Mouse (Mus musculus): ENCODE results near the gene Dctpp1. TPM values are rescaled to one million over a fixed set of nuclear protein-coding genes. Genes with fewer than 3 reads are reported as not detected.

Gene Dctpp1
- total RNA-seq, 2 experiments from 2014 or later = 68.9 to 99.5 TPM

DNA sequence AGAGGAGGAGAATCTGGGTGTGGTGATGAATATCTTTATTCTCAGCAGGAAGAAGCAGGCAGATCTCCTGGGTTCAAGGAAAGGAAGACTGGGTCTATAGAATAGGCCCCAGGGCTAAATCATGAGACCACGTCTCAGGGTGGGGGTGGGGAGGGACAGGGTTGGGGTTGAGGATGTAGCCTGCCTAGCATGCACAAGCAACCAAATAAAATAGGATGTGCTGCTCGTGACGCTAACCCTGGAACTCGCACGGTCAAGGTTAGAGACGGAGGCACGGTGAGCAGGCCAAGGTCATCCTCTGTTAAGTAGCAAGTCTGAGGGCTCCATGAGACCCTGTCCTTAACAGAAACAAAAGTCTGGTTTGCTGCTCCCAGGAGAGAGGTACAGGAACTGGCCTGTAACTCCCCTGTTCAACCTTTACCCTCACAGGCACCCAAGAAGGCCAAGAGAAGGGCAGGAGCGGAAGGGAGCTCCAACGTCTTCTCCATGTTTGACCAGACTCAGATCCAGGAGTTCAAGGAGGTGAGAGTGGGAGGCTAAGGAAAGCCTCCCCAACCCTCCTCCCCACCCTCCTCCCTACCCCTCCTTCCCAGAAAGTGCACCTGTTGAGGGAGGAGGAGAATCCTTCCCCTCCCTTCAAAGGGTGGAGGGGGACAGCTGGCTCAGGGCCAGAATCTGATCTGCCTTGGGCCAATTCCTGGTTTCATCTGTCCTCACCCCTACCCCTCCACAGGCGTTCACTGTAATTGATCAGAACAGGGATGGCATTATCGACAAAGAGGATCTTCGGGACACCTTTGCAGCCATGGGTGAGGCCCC is 47.9 kb downstream of the Dctpp1 start:
- no peak for ATAC-seq (replicated peaks; ENCODE audit: poor library complexity, severe bottlenecking)

DNA sequence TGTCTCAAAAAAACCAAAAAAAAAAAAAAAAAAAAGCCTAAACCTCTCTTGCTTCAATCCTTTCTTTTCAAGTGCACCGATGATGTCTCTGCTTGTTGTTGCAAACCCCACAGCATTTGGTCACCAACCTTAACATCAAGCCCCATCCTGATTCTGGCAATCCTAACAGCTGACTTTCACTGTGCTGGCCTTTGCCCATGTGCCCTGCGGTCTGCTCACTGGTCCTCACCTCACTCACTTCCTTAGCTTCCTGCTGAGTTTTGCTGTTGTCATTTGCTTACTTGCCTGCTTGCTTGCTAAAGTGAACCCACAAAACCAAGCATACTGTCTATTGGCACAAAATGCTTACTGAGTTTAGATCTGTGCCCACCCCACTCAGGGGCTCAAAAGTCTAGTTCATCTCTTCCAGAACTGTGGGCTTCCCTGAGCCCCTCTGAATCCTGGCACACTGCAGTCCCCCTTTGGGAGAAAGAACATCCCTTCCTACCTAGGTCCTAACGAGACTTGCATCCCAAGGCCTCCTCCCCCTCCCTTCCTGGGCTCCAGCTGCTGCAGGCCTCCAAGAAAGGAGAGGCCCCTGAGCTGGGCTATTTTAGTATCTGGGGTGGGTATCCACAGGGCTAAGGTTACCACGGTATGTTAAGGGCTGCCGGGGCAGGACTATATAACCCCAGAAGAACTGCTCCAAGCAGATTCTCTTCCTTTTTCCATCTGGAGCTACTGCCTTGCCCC is 49.3 kb downstream of the Dctpp1 start:
- no peak for ATAC-seq (replicated peaks; ENCODE audit: poor library complexity, severe bottlenecking)

DNA sequence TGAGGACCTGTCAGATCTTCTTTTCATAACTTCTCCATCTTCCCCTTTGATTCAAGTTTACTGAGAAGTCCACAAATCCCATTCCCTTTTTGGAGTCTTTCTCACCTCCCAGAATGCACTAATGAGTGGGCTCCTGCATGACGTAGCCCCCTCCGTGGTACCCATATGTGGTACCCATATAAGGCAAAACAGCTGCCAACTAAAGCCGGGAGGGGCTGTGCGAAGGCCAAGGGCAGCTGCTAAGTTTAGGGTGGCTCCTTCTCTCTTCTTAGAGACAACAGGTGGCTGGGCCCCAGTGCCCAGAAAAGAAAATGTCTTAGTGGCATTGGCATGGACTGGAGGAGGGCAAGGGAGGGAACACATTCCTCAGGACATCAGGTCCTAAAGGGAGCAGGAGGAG is 50.2 kb downstream of the Dctpp1 start:
- no peak for ATAC-seq (replicated peaks; ENCODE audit: poor library complexity, severe bottlenecking)

DNA sequence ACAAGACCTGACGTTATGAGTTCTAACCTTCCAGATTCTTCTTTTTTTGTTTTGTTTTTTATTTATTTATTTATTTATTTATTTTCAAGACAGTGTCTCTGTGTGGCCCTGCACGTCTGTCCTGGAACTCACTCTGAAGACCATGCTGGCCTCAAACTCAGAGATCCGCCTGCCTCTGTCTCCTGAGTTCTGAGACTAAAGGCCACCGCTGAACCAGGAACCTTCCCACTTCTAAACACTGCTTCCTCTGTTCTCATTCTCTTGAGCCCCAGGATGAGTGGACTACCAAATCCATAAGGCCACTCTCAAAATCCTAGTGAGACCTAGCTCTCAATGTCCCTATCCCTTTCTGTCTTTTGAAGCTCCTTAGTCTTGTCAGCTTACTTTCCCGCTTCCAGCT is 50.7 kb downstream of the Dctpp1 start:
- ATAC-seq (replicated peaks; ENCODE audit: poor library complexity, severe bottlenecking) = no peak

- ATAC-seq (replicated peaks; ENCODE audit: poor library complexity, severe bottlenecking) = peak; percentile 73
These were observed 51.7 kb downstream of the Dctpp1 start, which contains the start of gene Mylpf for GRCm38 (mm10) chr7:127208553-127209438. Mylpf (plus strand) TSS chr7:127208890.

GRCm38 (mm10) chr7:127208295-127208552 is 52.3 kb downstream of the Dctpp1 start, which contains the start of gene Tbc1d10b:
Tbc1d10b (minus strand) TSS chr7:127208468.
- peak; percentile 17 for ATAC-seq (replicated peaks; ENCODE audit: poor library complexity, severe bottlenecking)

DNA sequence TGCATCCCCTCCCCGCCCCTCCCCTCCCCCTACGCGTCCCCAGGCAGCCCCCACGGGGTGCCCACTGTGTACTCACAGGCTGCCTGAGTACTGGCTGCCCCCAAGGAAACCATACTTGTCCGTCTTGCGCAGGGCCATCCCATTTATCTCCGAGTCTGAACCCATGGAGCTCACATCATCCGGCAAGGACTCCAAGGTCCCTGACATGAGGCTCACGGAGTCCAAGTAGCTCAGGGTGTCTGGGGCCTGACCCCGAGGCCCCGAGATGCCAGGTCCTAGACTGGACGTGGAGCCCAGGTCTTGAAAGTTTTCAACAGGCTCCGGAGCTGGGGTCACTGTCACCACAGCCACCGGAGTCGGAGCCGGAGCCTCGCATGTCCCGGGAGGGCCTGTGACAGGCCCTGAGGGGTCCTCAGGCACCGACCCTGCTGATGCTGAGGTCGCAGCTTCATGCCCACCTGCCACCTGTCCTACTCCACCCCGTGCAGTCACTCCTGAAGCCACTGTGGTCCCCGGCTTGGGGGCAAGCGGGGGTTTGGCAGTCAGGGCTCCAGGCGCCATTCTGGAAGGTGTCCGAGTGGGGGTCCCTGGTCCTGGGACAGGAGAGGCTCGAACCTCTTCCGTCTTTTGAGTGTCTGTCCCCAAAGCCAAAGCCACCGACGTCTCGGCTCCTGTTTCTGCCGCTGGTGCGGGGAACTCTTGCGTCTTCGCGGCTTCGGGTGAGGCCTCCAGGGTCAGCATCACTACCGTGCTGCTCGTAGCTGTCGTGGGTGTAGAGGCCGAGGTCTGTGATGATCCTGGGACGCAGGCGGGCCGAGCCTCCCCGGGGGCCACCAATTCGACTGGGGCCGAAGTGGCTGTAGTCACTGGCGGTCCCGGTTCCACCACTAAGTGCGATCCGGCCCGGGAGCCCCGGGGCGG is 52.9 kb downstream of the Dctpp1 start:
- no peak for ATAC-seq (replicated peaks; ENCODE audit: poor library complexity, severe bottlenecking)

Other genes starting within 250 kb of the Dctpp1 start
- 9.8 and 13.1 TPM in 2 replicates for gene Mvp, start 246.1 kb downstream of the Dctpp1 start, total RNA-seq (2014; fragmentation: Nextera tagmentation)
- gene Mvp, start 246.1 kb downstream of the Dctpp1 start, total RNA-seq (2017) = 17.7 and 22.1 TPM in 2 replicates
- not detected in 2 replicates for gene Pagr1b, start 244.2 kb downstream of the Dctpp1 start, total RNA-seq (2014; fragmentation: Nextera tagmentation)
- gene Pagr1b, start 244.2 kb downstream of the Dctpp1 start, total RNA-seq (2017) = 10.5 TPM in 1 of 2 replicates, not detected in the other
- 17.5 and 50.8 TPM in 2 replicates for gene Pagr1a, start 243.4 kb downstream of the Dctpp1 start, total RNA-seq (2014; fragmentation: Nextera tagmentation)
- gene Pagr1a, start 243.4 kb downstream of the Dctpp1 start, total RNA-seq (2017) = 3.4 and 27.2 TPM in 2 replicates
- 2.3 and 28.3 TPM in 2 replicates for gene Gm42742, start 239.6 kb downstream of the Dctpp1 start, total RNA-seq (2014; fragmentation: Nextera tagmentation)
- gene Gm42742, start 239.6 kb downstream of the Dctpp1 start, total RNA-seq (2017) = 32.7 and 35.4 TPM in 2 replicates
- gene Prrt2, start 239.5 kb downstream of the Dctpp1 start, total RNA-seq (2014; fragmentation: Nextera tagmentation) = 1.8 and 6.9 TPM in 2 replicates
- gene Prrt2, start 239.5 kb downstream of the Dctpp1 start, total RNA-seq (2017) = 0.43 and 1.6 TPM in 2 replicates
- gene Maz, start 233.7 kb downstream of the Dctpp1 start, total RNA-seq (2014; fragmentation: Nextera tagmentation) = 143 and 169 TPM in 2 replicates
- gene Maz, start 233.7 kb downstream of the Dctpp1 start, total RNA-seq (2017) = 52.5 and 77.5 TPM in 2 replicates
- 26.2 and 29.2 TPM in 2 replicates for gene Kif22, start 218.2 kb downstream of the Dctpp1 start, total RNA-seq (2014; fragmentation: Nextera tagmentation)
- gene Kif22, start 218.2 kb downstream of the Dctpp1 start, total RNA-seq (2017) = 65.0 and 67.4 TPM in 2 replicates
- gene Zg16, start 173.4 kb downstream of the Dctpp1 start, total RNA-seq (2014; fragmentation: Nextera tagmentation) = not detected in 2 replicates
- 1.6 and 2.5 TPM in 2 replicates for gene Zg16, start 173.4 kb downstream of the Dctpp1 start, total RNA-seq (2017)
- gene AI467606, start 169.3 kb downstream of the Dctpp1 start, total RNA-seq (2014; fragmentation: Nextera tagmentation) = 19.3 and 22.1 TPM in 2 replicates
- 23.5 and 25.9 TPM in 2 replicates for gene AI467606, start 169.3 kb downstream of the Dctpp1 start, total RNA-seq (2017)
- 2.7 and 3.1 TPM in 2 replicates for gene Qprt, start 138.5 kb downstream of the Dctpp1 start, total RNA-seq (2014; fragmentation: Nextera tagmentation)
- gene Qprt, start 138.5 kb downstream of the Dctpp1 start, total RNA-seq (2017) = 0.21 and 1.6 TPM in 2 replicates
- gene Spn, start 122.9 kb downstream of the Dctpp1 start, total RNA-seq (2014; fragmentation: Nextera tagmentation) = 123 and 159 TPM in 2 replicates
- 293 and 356 TPM in 2 replicates for gene Spn, start 122.9 kb downstream of the Dctpp1 start, total RNA-seq (2017)
- gene Cd2bp2, start 64.7 kb downstream of the Dctpp1 start, total RNA-seq (2014; fragmentation: Nextera tagmentation) = 21.1 and 44.7 TPM in 2 replicates
- gene Cd2bp2, start 64.7 kb downstream of the Dctpp1 start, total RNA-seq (2017) = 44.1 and 58.2 TPM in 2 replicates
- 27.0 and 33.2 TPM in 2 replicates for gene Tbc1d10b, start 52.2 kb downstream of the Dctpp1 start, total RNA-seq (2014; fragmentation: Nextera tagmentation)
- gene Tbc1d10b, start 52.2 kb downstream of the Dctpp1 start, total RNA-seq (2017) = 26.2 and 35.0 TPM in 2 replicates
- 9.1 and 25.5 TPM in 2 replicates for gene Mylpf, start 51.8 kb downstream of the Dctpp1 start, total RNA-seq (2014; fragmentation: Nextera tagmentation)
- gene Mylpf, start 51.8 kb downstream of the Dctpp1 start, total RNA-seq (2017) = 1.2 and 4.3 TPM in 2 replicates
- 6.0 and 18.7 TPM in 2 replicates for gene Zfp553, start 27.6 kb downstream of the Dctpp1 start, total RNA-seq (2014; fragmentation: Nextera tagmentation)
- gene Zfp553, start 27.6 kb downstream of the Dctpp1 start, total RNA-seq (2017) = 11.4 and 12.0 TPM in 2 replicates
- gene Sept1, start 27.6 kb downstream of the Dctpp1 start, total RNA-seq (2014; fragmentation: Nextera tagmentation) = 17.1 and 23.3 TPM in 2 replicates
- gene Sept1, start 27.6 kb downstream of the Dctpp1 start, total RNA-seq (2017) = 29.1 and 33.3 TPM in 2 replicates
- 4.9 and 7.8 TPM in 2 replicates for gene Zfp771, start 16.4 kb downstream of the Dctpp1 start, total RNA-seq (2014; fragmentation: Nextera tagmentation)
- 5.9 and 10.6 TPM in 2 replicates for gene Zfp771, start 16.4 kb downstream of the Dctpp1 start, total RNA-seq (2017)
- 63.0 and 70.4 TPM in 2 replicates for gene Sephs2, start 13.3 kb upstream of the Dctpp1 start, total RNA-seq (2014; fragmentation: Nextera tagmentation)
- gene Sephs2, start 13.3 kb upstream of the Dctpp1 start, total RNA-seq (2017) = 158 and 176 TPM in 2 replicates
- 57.2 and 65.5 TPM in 2 replicates for gene Itgal, start 35.6 kb upstream of the Dctpp1 start, total RNA-seq (2014; fragmentation: Nextera tagmentation)
- 22.4 and 27.1 TPM in 2 replicates for gene Itgal, start 35.6 kb upstream of the Dctpp1 start, total RNA-seq (2017)
- gene Zfp768, start 84.9 kb upstream of the Dctpp1 start, total RNA-seq (2014; fragmentation: Nextera tagmentation) = 3.7 and 9.6 TPM in 2 replicates
- gene Zfp768, start 84.9 kb upstream of the Dctpp1 start, total RNA-seq (2017) = 5.5 and 6.2 TPM in 2 replicates
- 1.8 and 4.4 TPM in 2 replicates for gene Zfp747, start 115.3 kb upstream of the Dctpp1 start, total RNA-seq (2014; fragmentation: Nextera tagmentation)
- 6.2 and 13.4 TPM in 2 replicates for gene Zfp747, start 115.3 kb upstream of the Dctpp1 start, total RNA-seq (2017)
- gene 9130019O22Rik, start 126.5 kb upstream of the Dctpp1 start, total RNA-seq (2014; fragmentation: Nextera tagmentation) = 2.7 and 3.7 TPM in 2 replicates
- gene 9130019O22Rik, start 126.5 kb upstream of the Dctpp1 start, total RNA-seq (2017) = 4.1 and 5.5 TPM in 2 replicates
- gene E430018J23Rik, start 132.9 kb upstream of the Dctpp1 start, total RNA-seq (2014; fragmentation: Nextera tagmentation) = 2.5 TPM in 1 of 2 replicates, not detected in the other
- 4.2 and 8.9 TPM in 2 replicates for gene E430018J23Rik, start 132.9 kb upstream of the Dctpp1 start, total RNA-seq (2017)
- 8.9 and 10.8 TPM in 2 replicates for gene Zfp764, start 146.1 kb upstream of the Dctpp1 start, total RNA-seq (2014; fragmentation: Nextera tagmentation)
- gene Zfp764, start 146.1 kb upstream of the Dctpp1 start, total RNA-seq (2017) = 12.5 and 15.1 TPM in 2 replicates
- 13.5 and 17.6 TPM in 2 replicates for gene Zfp688, start 161.4 kb upstream of the Dctpp1 start, total RNA-seq (2014; fragmentation: Nextera tagmentation)
- gene Zfp688, start 161.4 kb upstream of the Dctpp1 start, total RNA-seq (2017) = 7.1 and 12.5 TPM in 2 replicates
- gene Zfp689, start 188.4 kb upstream of the Dctpp1 start, total RNA-seq (2014; fragmentation: Nextera tagmentation) = 0.70 and 3.9 TPM in 2 replicates
- 2.7 and 3.6 TPM in 2 replicates for gene Zfp689, start 188.4 kb upstream of the Dctpp1 start, total RNA-seq (2017)
- 96.7 and 115 TPM in 2 replicates for gene Prr14, start 198.9 kb upstream of the Dctpp1 start, total RNA-seq (2014; fragmentation: Nextera tagmentation)
- 23.8 and 29.0 TPM in 2 replicates for gene Prr14, start 198.9 kb upstream of the Dctpp1 start, total RNA-seq (2017)
- 87.1 and 132 TPM in 2 replicates for gene Fbrs, start 218.5 kb upstream of the Dctpp1 start, total RNA-seq (2014; fragmentation: Nextera tagmentation)
- gene Fbrs, start 218.5 kb upstream of the Dctpp1 start, total RNA-seq (2017) = 21.9 and 28.5 TPM in 2 replicates